Mouse (Mus musculus): ENCODE results near the gene Akap5. TPM values are rescaled to one million over a fixed set of nuclear protein-coding genes. Genes with fewer than 3 reads are reported as not detected.

Gene Akap5
- total and polyA plus RNA-seq, 2 experiments from 2014 or later, result 0.50 to 1.1 TPM

GRCm38 (mm10) chr12:76282532-76283173, 42.0 kb upstream of the Akap5 start:
- ATAC-seq (ENCODE audit: insufficient read depth, low read depth) (no peak), DNase-seq (ENCODE audit: low spot score) (no peak)
- no peak for TF ChIP-seq EP300 (IDR thresholded peaks at IDR 0.05; ENCODE audit: low read depth)
- no peak for TF ChIP-seq CTCF (IDR thresholded peaks at IDR 0.05; ENCODE audit: low read depth)
- WGBS, result 87% methylated on average over 17 of the region's 17 CpGs
- Histone ChIP-seq H3K4me1 (ENCODE audit: control insufficient read depth, insufficient read depth) (no peaks in the 10 kb centered on the region), H3K27me3 (ENCODE audit: control insufficient read depth, insufficient read depth, low read length) (no peaks in the 10 kb centered on the region), H3K9me3 (replicated peaks; ENCODE audit: control insufficient read depth, low read length) (no peaks in the 10 kb centered on the region), H3K27ac (ENCODE audit: low read depth) (no peak overlapping the region), H3K4me2 (ENCODE audit: low read depth, low read length) (no peak overlapping the region), H3K9ac (replicated peaks; ENCODE audit: low read depth, low read length) (no peak overlapping the region), H3K4me3 (ENCODE audit: low read depth, low read length) (no peak overlapping the region), H3K36me3 (replicated peaks; ENCODE audit: control insufficient read depth, insufficient read depth, low read length) (peaks cover 54% of the 10 kb centered on the region)

GRCm38 (mm10) chr12:76285418-76285817, 39.3 kb upstream of the Akap5 start:
- H3K4me1 ChIP-seq (ENCODE audit: control insufficient read depth, insufficient read depth), result no peaks in the 10 kb centered on the region
- no peak overlapping the region for H3K9ac ChIP-seq (replicated peaks; ENCODE audit: low read depth, low read length)
- H3K4me2 ChIP-seq (ENCODE audit: low read depth, low read length), result no peak overlapping the region
- ATAC-seq (ENCODE audit: insufficient read depth, low read depth), result no peak
- peaks cover 54% of the 10 kb centered on the region for H3K36me3 ChIP-seq (replicated peaks; ENCODE audit: control insufficient read depth, insufficient read depth, low read length)
- no peak for DNase-seq (ENCODE audit: low spot score)
- WGBS, result 85% methylated on average over 6 of the region's 6 CpGs
- no peak overlapping the region for H3K4me3 ChIP-seq (ENCODE audit: low read depth, low read length)
- H3K9me3 ChIP-seq (replicated peaks; ENCODE audit: control insufficient read depth, low read length), result no peaks in the 10 kb centered on the region
- TF ChIP-seq CTCF (IDR thresholded peaks at IDR 0.05; ENCODE audit: low read depth) (no peak), EP300 (IDR thresholded peaks at IDR 0.05; ENCODE audit: low read depth) (no peak)
- H3K27ac ChIP-seq (ENCODE audit: low read depth), result no peak overlapping the region
- H3K27me3 ChIP-seq (ENCODE audit: control insufficient read depth, insufficient read depth, low read length), result no peaks in the 10 kb centered on the region

GRCm38 (mm10) chr12:76287986-76288385, 36.7 kb upstream of the Akap5 start:
- H3K27ac ChIP-seq (ENCODE audit: low read depth), result no peak overlapping the region
- H3K4me3 ChIP-seq (ENCODE audit: low read depth, low read length), result no peak overlapping the region
- no peaks in the 10 kb centered on the region for H3K27me3 ChIP-seq (ENCODE audit: control insufficient read depth, insufficient read depth, low read length)
- TF ChIP-seq EP300 (IDR thresholded peaks at IDR 0.05; ENCODE audit: low read depth), result no peak
- no peak for TF ChIP-seq CTCF (IDR thresholded peaks at IDR 0.05; ENCODE audit: low read depth)
- no peak overlapping the region for H3K9ac ChIP-seq (replicated peaks; ENCODE audit: low read depth, low read length)
- no peaks in the 10 kb centered on the region for H3K4me1 ChIP-seq (ENCODE audit: control insufficient read depth, insufficient read depth)
- no peaks in the 10 kb centered on the region for H3K9me3 ChIP-seq (replicated peaks; ENCODE audit: control insufficient read depth, low read length)
- no peak for ATAC-seq (ENCODE audit: insufficient read depth, low read depth)
- H3K4me2 ChIP-seq (ENCODE audit: low read depth, low read length), result no peak overlapping the region
- H3K36me3 ChIP-seq (replicated peaks; ENCODE audit: control insufficient read depth, insufficient read depth, low read length), result peaks cover 68% of the 10 kb centered on the region
- no peak for DNase-seq (ENCODE audit: low spot score)
- WGBS, result 81% methylated on average over 8 of the region's 8 CpGs

- no peak overlapping the region for H3K9ac ChIP-seq (replicated peaks; ENCODE audit: low read depth, low read length)
- DNase-seq (ENCODE audit: low spot score), result no peak
- no peaks in the 10 kb centered on the region for H3K27me3 ChIP-seq (ENCODE audit: control insufficient read depth, insufficient read depth, low read length)
- H3K4me3 ChIP-seq (ENCODE audit: low read depth, low read length), result no peak overlapping the region
- H3K9me3 ChIP-seq (replicated peaks; ENCODE audit: control insufficient read depth, low read length), result no peaks in the 10 kb centered on the region
- no peak overlapping the region for H3K4me2 ChIP-seq (ENCODE audit: low read depth, low read length)
- ATAC-seq (ENCODE audit: insufficient read depth, low read depth), result no peak
- WGBS, result 93% methylated on average over 5 of the region's 5 CpGs
- no peaks in the 10 kb centered on the region for H3K4me1 ChIP-seq (ENCODE audit: control insufficient read depth, insufficient read depth)
- TF ChIP-seq EP300 (IDR thresholded peaks at IDR 0.05; ENCODE audit: low read depth) (no peak), CTCF (IDR thresholded peaks at IDR 0.05; ENCODE audit: low read depth) (no peak)
- no peak overlapping the region for H3K27ac ChIP-seq (ENCODE audit: low read depth)
- H3K36me3 ChIP-seq (replicated peaks; ENCODE audit: control insufficient read depth, insufficient read depth, low read length), result peaks cover 64% of the 10 kb centered on the region
Measured at GRCm38 (mm10) chr12:76288494-76288893, 36.2 kb upstream of the Akap5 start.

- H3K9ac ChIP-seq (replicated peaks; ENCODE audit: low read depth, low read length), result no peak overlapping the region
- 91% methylated on average over 12 of the region's 12 CpGs for WGBS
- TF ChIP-seq CTCF (IDR thresholded peaks at IDR 0.05; ENCODE audit: low read depth), result no peak
- no peak overlapping the region for H3K27ac ChIP-seq (ENCODE audit: low read depth)
- no peak overlapping the region for H3K4me2 ChIP-seq (ENCODE audit: low read depth, low read length)
- H3K4me3 ChIP-seq (ENCODE audit: low read depth, low read length), result no peak overlapping the region
- no peaks in the 10 kb centered on the region for H3K9me3 ChIP-seq (replicated peaks; ENCODE audit: control insufficient read depth, low read length)
- H3K27me3 ChIP-seq (ENCODE audit: control insufficient read depth, insufficient read depth, low read length), result no peaks in the 10 kb centered on the region
- H3K4me1 ChIP-seq (ENCODE audit: control insufficient read depth, insufficient read depth), result no peaks in the 10 kb centered on the region
- ATAC-seq (ENCODE audit: insufficient read depth, low read depth) (no peak), DNase-seq (ENCODE audit: low spot score) (no peak)
- peaks cover 66% of the 10 kb centered on the region for H3K36me3 ChIP-seq (replicated peaks; ENCODE audit: control insufficient read depth, insufficient read depth, low read length)
Measured at GRCm38 (mm10) chr12:76289428-76289827, 35.3 kb upstream of the Akap5 start.

- no peak overlapping the region for H3K27ac ChIP-seq (ENCODE audit: low read depth)
- no peaks in the 10 kb centered on the region for H3K9me3 ChIP-seq (replicated peaks; ENCODE audit: control insufficient read depth, low read length)
- no peak overlapping the region for H3K4me2 ChIP-seq (ENCODE audit: low read depth, low read length)
- no peaks in the 10 kb centered on the region for H3K27me3 ChIP-seq (ENCODE audit: control insufficient read depth, insufficient read depth, low read length)
- H3K36me3 ChIP-seq (replicated peaks; ENCODE audit: control insufficient read depth, insufficient read depth, low read length), result peaks cover 69% of the 10 kb centered on the region
- DNase-seq (ENCODE audit: low spot score) (no peak), ATAC-seq (ENCODE audit: insufficient read depth, low read depth) (no peak)
- peak; percentile 19; the same call in 1 of the 2 replicates for TF ChIP-seq CTCF (IDR thresholded peaks at IDR 0.05; ENCODE audit: low read depth)
- TF ChIP-seq EP300 (IDR thresholded peaks at IDR 0.05; ENCODE audit: low read depth), result no peak
- no peak overlapping the region for H3K4me3 ChIP-seq (ENCODE audit: low read depth, low read length)
- WGBS, result 94% methylated on average over 2 of the region's 2 CpGs
- no peak overlapping the region for H3K9ac ChIP-seq (replicated peaks; ENCODE audit: low read depth, low read length)
- no peaks in the 10 kb centered on the region for H3K4me1 ChIP-seq (ENCODE audit: control insufficient read depth, insufficient read depth)
Measured at GRCm38 (mm10) chr12:76290271-76290670, 34.4 kb upstream of the Akap5 start.
